Mouse (Mus musculus) midbrain, embryonic 16.5 days (tissue): ENCODE results near the gene Rad9a. TPM values are rescaled to one million over a fixed set of nuclear protein-coding genes. Genes with fewer than 3 reads are reported as not detected.

Source experiments
- ATAC-seq: fragments of 200-750 bp; cut with Nextera tagmentation; 2 replicates; pipeline ENCODE4 v1.8.0; 2017; ENCODE audit warnings: moderate TSS enrichment
- H3K27ac ChIP-seq: fragments of 300-500 bp; sonication (generic); 2 replicates; pipeline ENCODE4 v1.5.1; 2014; ENCODE audit warnings: mild to moderate bottlenecking, low read length, mixed read lengths
- H3K27me3 ChIP-seq: fragments of 300-500 bp; sonication (generic); 2 replicates; pipeline ENCODE4 v1.6.1; 2014; ENCODE audit warnings: low read depth, low read length, mixed read lengths; ENCODE audit not compliant: control insufficient read depth, insufficient read depth
- H3K36me3 ChIP-seq: fragments of 300-500 bp; sonication (generic); 2 replicates; pipeline ENCODE4 v1.6.1; 2014; ENCODE audit warnings: mild to moderate bottlenecking, low read length, moderate library complexity, mixed read lengths; ENCODE audit not compliant: control insufficient read depth, insufficient read depth
- H3K4me1 ChIP-seq: fragments of 300-500 bp; sonication (generic); 2 replicates; pipeline ENCODE4 v1.6.1; 2014; ENCODE audit warnings: mild to moderate bottlenecking, low read length, mixed read lengths; ENCODE audit not compliant: control insufficient read depth, insufficient read depth
- H3K4me2 ChIP-seq: fragments of 300-500 bp; sonication (generic); 2 replicates; pipeline ENCODE4 v1.6.1; 2014; ENCODE audit warnings: mild to moderate bottlenecking, low read length, mixed read lengths
- H3K4me3 ChIP-seq: fragments of 300-500 bp; sonication (generic); 2 replicates; pipeline ENCODE4 v1.5.1; 2014; ENCODE audit warnings: low read depth, mild to moderate bottlenecking, low read length, moderate library complexity, mixed read lengths
- H3K9ac ChIP-seq: fragments of 300-500 bp; sonication (generic); 2 replicates; pipeline ENCODE4 v1.6.1; 2014; ENCODE audit warnings: low read depth, low read length, mixed read lengths
- H3K9me3 ChIP-seq: fragments of 300-500 bp; sonication (generic); replicated peaks from 2 replicates; pipeline ENCODE4 v1.6.1; 2014; ENCODE audit warnings: mild to moderate bottlenecking, low read length, mixed read lengths; ENCODE audit not compliant: control insufficient read depth, poor library complexity, severe bottlenecking
- WGBS: fragments of 180-500 bp; shearing (Covaris S2); extraction: QIAGEN DNeasy Blood & Tissue Kit; methylation state at CpG from one replicate; pipeline ENCODE4 v1.1.7; 2014; 5-methylcytosine and 5-hydroxymethylcytosine counted together
- polyA plus RNA-seq: library from polyadenylated mRNA; unstranded; fragments of >200 nt; fragmentation: Nextera tagmentation; extraction: Ambion mirVana; gene quantifications from 2 replicates; pipeline ENCODE4 v1.2.1, GENCODE M21; 2015

The Rad9a gene
- polyA plus RNA-seq, 1 experiment from 2014 or later: 25.0 TPM

DNA sequence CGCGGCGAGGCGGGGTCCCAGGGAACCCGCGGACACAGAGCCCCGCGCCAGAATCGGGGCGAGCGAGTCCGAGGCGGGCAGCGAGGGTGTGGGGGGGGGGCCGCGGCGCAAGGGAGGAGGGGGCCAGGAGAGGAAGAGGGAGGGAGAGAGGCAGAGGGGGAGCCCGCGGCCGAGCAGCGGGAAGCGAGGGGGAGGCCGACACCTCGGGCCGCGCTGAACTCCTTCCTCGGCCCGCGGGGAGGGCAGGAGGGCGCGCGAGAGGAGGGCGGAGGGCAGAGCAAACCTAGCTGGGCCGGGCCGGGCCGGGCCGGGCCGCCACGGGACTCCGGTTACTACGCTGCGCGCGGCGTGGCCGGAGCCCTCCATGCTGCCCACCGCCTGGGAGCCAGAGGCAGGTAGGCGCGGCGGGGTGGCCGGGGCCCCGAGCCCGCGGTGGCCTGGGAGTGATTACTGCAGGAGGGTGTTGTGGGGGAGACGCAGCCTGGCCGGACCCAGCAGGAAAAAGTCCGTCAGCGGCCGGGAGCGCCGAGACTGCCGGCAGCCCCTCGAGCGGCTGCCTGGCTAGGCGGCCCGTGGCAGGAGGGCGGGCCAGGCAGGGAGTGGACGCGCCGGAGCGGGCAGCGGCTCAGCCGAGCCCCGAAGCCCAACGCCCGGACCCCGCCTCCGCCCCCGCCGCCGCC lies 13.4 kb upstream of the Rad9a start:
- Histone ChIP-seq H3K9me3 (no peaks in the 10 kb centered on the region), H3K4me3 (peak overlapping the region; percentile 50), H3K36me3 (no peaks in the 10 kb centered on the region), H3K4me2 (peak overlapping the region; percentile 93), H3K4me1 (peaks cover 16% of the 10 kb centered on the region), H3K9ac (peak overlapping the region; percentile 69), H3K27me3 (peaks cover 34% of the 10 kb centered on the region), H3K27ac (no peak overlapping the region)
- no peak for ATAC-seq
- WGBS: 1% methylated on average over 45 of the region's 81 CpGs

- no peaks in the 10 kb centered on the region for H3K9me3 ChIP-seq
- H3K4me3 ChIP-seq: peak within 1 kb of the TSS; percentile 50
- peak within 1 kb of the TSS; percentile 69 for H3K9ac ChIP-seq
- peaks cover 36% of the 10 kb centered on the region for H3K27me3 ChIP-seq
- ATAC-seq: peak; percentile 15; the same call in 1 of the 2 replicates
- H3K36me3 ChIP-seq: no peaks in the 10 kb centered on the region
- under 1% methylated on average over 44 of the region's 49 CpGs for whole genome bisulfite sequencing
- peak within 1 kb of the TSS; percentile 93 for H3K4me2 ChIP-seq
- no peak within 1 kb of the TSS for H3K27ac ChIP-seq
- H3K4me1 ChIP-seq: peaks cover 16% of the 10 kb centered on the region
Measured at GRCm38 (mm10) chr19:4214071-4214770, 12.8 kb upstream of the Rad9a start, which contains the start of the genes Clcf1 and AC109138.7. Gene Clcf1 (plus strand): TSS chr19:4214238. Gene AC109138.7 (plus strand): TSS chr19:4214357.

GRCm38 (mm10) chr19:4213524-4213974 lies 12.1 kb upstream of the Rad9a start:
- H3K4me3 ChIP-seq: no peak overlapping the region
- H3K9me3 ChIP-seq: no peaks in the 10 kb centered on the region
- H3K27ac ChIP-seq: no peak overlapping the region
- H3K4me2 ChIP-seq: peak overlapping the region; percentile 93; the same call in 1 of the 2 replicates
- H3K9ac ChIP-seq: no peak overlapping the region
- ATAC-seq: no peak
- H3K36me3 ChIP-seq: no peaks in the 10 kb centered on the region
- 5% methylated on average over 9 of the region's 9 CpGs for WGBS
- peaks cover 37% of the 10 kb centered on the region for H3K27me3 ChIP-seq
- H3K4me1 ChIP-seq: peaks cover 16% of the 10 kb centered on the region

GRCm38 (mm10) chr19:4211891-4212588 lies 10.6 kb upstream of the Rad9a start:
- no peak overlapping the region for H3K4me2 ChIP-seq
- H3K36me3 ChIP-seq: no peaks in the 10 kb centered on the region
- ATAC-seq: no peak
- H3K27me3 ChIP-seq: peaks cover 36% of the 10 kb centered on the region
- no peaks in the 10 kb centered on the region for H3K9me3 ChIP-seq
- no peak overlapping the region for H3K9ac ChIP-seq
- H3K27ac ChIP-seq: no peak overlapping the region
- WGBS: 22% methylated on average over 4 of the region's 4 CpGs
- H3K4me1 ChIP-seq: peaks cover 16% of the 10 kb centered on the region
- H3K4me3 ChIP-seq: no peak overlapping the region

DNA sequence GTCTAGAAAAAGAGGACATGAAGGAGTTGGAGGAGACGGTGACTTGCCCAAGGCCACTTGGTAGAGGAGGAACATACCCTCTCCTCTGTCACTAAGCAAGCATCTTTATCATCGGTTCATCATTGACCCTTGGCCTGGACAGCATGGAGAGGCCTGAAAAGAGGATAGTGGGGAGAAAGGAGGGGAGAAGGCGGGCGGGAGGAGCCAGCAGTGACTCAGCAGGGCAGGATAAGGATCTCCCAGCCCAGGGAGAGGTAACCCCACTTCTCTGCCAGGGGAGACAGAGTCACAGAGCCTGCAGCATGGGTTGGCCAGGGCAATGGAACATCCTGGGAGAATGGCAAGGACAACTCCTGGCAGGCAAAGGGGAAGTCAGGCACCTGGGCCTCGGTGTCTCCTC lies 7.1 kb upstream of the Rad9a start:
- Histone ChIP-seq H3K27me3 (peaks cover 22% of the 10 kb centered on the region), H3K9ac (no peak overlapping the region), H3K36me3 (no peaks in the 10 kb centered on the region), H3K27ac (no peak overlapping the region), H3K4me2 (no peak overlapping the region), H3K4me3 (no peak overlapping the region), H3K9me3 (no peaks in the 10 kb centered on the region), H3K4me1 (no peaks in the 10 kb centered on the region)
- WGBS: 87% methylated on average over 5 of the region's 5 CpGs
- ATAC-seq: no peak

GRCm38 (mm10) chr19:4206971-4207370 lies 5.5 kb upstream of the Rad9a start:
- no peak for ATAC-seq
- Histone ChIP-seq H3K4me3 (no peak overlapping the region), H3K4me1 (peaks cover 8% of the 10 kb centered on the region), H3K9ac (no peak overlapping the region), H3K9me3 (no peaks in the 10 kb centered on the region), H3K27me3 (peaks cover 10% of the 10 kb centered on the region), H3K27ac (no peak overlapping the region), H3K36me3 (no peaks in the 10 kb centered on the region), H3K4me2 (no peak overlapping the region)
- WGBS: 3% methylated on average over 2 of the region's 2 CpGs

DNA sequence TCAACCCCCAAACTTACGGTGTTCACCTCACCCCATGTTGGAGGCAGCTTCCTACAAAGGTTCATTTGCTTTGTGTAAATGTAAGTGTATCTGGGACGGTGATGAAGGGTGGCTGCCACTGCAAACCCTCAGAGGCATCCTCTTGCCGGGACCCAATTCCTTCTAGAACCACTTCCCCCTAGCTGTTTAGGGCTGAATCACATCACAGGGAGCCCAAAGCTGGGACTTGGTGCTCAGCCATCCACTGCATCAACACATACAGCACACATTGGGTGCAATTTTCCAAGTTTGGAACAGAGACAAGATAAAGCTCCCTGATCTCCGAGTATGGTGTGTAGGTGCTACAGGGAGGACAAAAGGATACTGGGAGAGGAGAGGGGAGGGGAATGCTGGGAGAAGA lies 3.4 kb upstream of the Rad9a start:
- no peak overlapping the region for H3K9ac ChIP-seq
- WGBS: 75% methylated on average over 3 of the region's 4 CpGs
- peaks cover 5% of the 10 kb centered on the region for H3K27me3 ChIP-seq
- no peak overlapping the region for H3K4me3 ChIP-seq
- H3K4me1 ChIP-seq: peaks cover 23% of the 10 kb centered on the region
- H3K36me3 ChIP-seq: no peaks in the 10 kb centered on the region
- ATAC-seq: no peak
- no peak overlapping the region for H3K4me2 ChIP-seq
- H3K9me3 ChIP-seq: no peaks in the 10 kb centered on the region
- H3K27ac ChIP-seq: no peak overlapping the region

- no peak overlapping the region for H3K9ac ChIP-seq
- H3K9me3 ChIP-seq: no peaks in the 10 kb centered on the region
- H3K36me3 ChIP-seq: no peaks in the 10 kb centered on the region
- H3K4me3 ChIP-seq: no peak overlapping the region
- H3K27ac ChIP-seq: no peak overlapping the region
- no peak overlapping the region for H3K4me2 ChIP-seq
- WGBS: 70% methylated on average over 13 of the region's 13 CpGs
- peaks cover 23% of the 10 kb centered on the region for H3K4me1 ChIP-seq
- peaks cover 2% of the 10 kb centered on the region for H3K27me3 ChIP-seq
- no peak for ATAC-seq
Measured at GRCm38 (mm10) chr19:4203604-4204326, 2.3 kb upstream of the Rad9a start.
